Mouse (Mus musculus) neural tube, embryonic 13.5 days (tissue): ENCODE results near the gene Tacc2. TPM values are rescaled to one million over a fixed set of nuclear protein-coding genes. Genes with fewer than 3 reads are reported as not detected.

Experiments
- ATAC-seq: fragments of 200-750 bp; cut with Nextera tagmentation; 2 replicates; pipeline ENCODE4 v1.8.0; 2017; ENCODE audit warnings: low read depth, mild to moderate bottlenecking, moderate TSS enrichment, moderate library complexity
- H3K27ac ChIP-seq: fragments of 300-500 bp; sonication (generic); replicated peaks from 2 replicates; pipeline ENCODE4 v1.5.1; 2015; ENCODE audit warnings: moderate library complexity, mild to moderate bottlenecking, inconsistent platforms
- H3K27me3 ChIP-seq: fragments of 300-500 bp; sonication (generic); 2 replicates; pipeline ENCODE4 v1.6.1; 2015; ENCODE audit warnings: mild to moderate bottlenecking, inconsistent platforms
- H3K36me3 ChIP-seq: fragments of 300-500 bp; sonication (generic); 2 replicates; pipeline ENCODE4 v1.6.1; 2015; ENCODE audit warnings: mild to moderate bottlenecking, inconsistent platforms
- H3K4me1 ChIP-seq: fragments of 300-500 bp; sonication (generic); replicated peaks from 2 replicates; pipeline ENCODE4 v1.6.1; 2015; ENCODE audit warnings: inconsistent platforms
- H3K4me2 ChIP-seq: fragments of 300-500 bp; sonication (generic); 2 replicates; pipeline ENCODE4 v1.6.1; 2015; ENCODE audit warnings: inconsistent platforms, mild to moderate bottlenecking, moderate library complexity
- H3K4me3 ChIP-seq: fragments of 300-500 bp; sonication (generic); 2 replicates; pipeline ENCODE4 v1.5.1; 2015; ENCODE audit warnings: mild to moderate bottlenecking, inconsistent platforms
- H3K9ac ChIP-seq: fragments of 300-500 bp; sonication (generic); 2 replicates; pipeline ENCODE4 v1.6.1; 2015; ENCODE audit warnings: moderate library complexity, mild to moderate bottlenecking, inconsistent platforms
- H3K9me3 ChIP-seq: fragments of 300-500 bp; sonication (generic); 2 replicates; pipeline ENCODE4 v1.6.1; 2016; ENCODE audit warnings: inconsistent platforms
- WGBS: fragments of 180-500 bp; shearing (Covaris S2); methylation state at CpG from one replicate; pipeline ENCODE4 v1.1.7; 2015; 5-methylcytosine and 5-hydroxymethylcytosine counted together
- polyA plus RNA-seq: library from polyadenylated mRNA; unstranded; fragments of >200 nt; fragmentation: Nextera tagmentation; extraction: Ambion mirVana; gene quantifications from 2 replicates; pipeline ENCODE4 v1.2.1, GENCODE M21; 2015

Gene Tacc2
- polyA plus RNA-seq, 1 experiment from 2014 or later, result 77.9 TPM

- H3K9me3 ChIP-seq, result no peaks in the 10 kb centered on the region
- no peak overlapping the region for H3K9ac ChIP-seq
- H3K4me3 ChIP-seq, result no peak overlapping the region
- no peak overlapping the region for H3K4me2 ChIP-seq
- no peaks in the 10 kb centered on the region for H3K36me3 ChIP-seq
- ATAC-seq, result peak; percentile 21
- H3K27me3 ChIP-seq, result no peaks in the 10 kb centered on the region
- 52% methylated on average over 12 of the region's 12 CpGs for WGBS
- H3K27ac ChIP-seq, result peak overlapping the region; percentile 94
- peaks cover 56% of the 10 kb centered on the region for H3K4me1 ChIP-seq
Measured at GRCm38 (mm10) chr7:130677541-130678274, 100.5 kb downstream of the Tacc2 start.

- Histone ChIP-seq H3K9ac (no peak overlapping the region), H3K4me1 (peaks cover 51% of the 10 kb centered on the region), H3K4me2 (no peak overlapping the region), H3K36me3 (no peaks in the 10 kb centered on the region), H3K9me3 (no peaks in the 10 kb centered on the region), H3K4me3 (no peak overlapping the region), H3K27ac (peak overlapping the region; percentile 94), H3K27me3 (no peaks in the 10 kb centered on the region)
- no peak for ATAC-seq
- 70% methylated on average over 6 of the region's 6 CpGs for WGBS
Measured at GRCm38 (mm10) chr7:130678414-130678813, 101.2 kb downstream of the Tacc2 start.

GRCm38 (mm10) chr7:130681798-130682197 lies 104.6 kb downstream of the Tacc2 start:
- Histone ChIP-seq H3K4me1 (peaks cover 30% of the 10 kb centered on the region), H3K4me2 (no peak overlapping the region), H3K4me3 (no peak overlapping the region), H3K27ac (peak overlapping the region; percentile 20; the same call in 1 of the 2 replicates), H3K9me3 (no peaks in the 10 kb centered on the region), H3K9ac (no peak overlapping the region), H3K27me3 (no peaks in the 10 kb centered on the region), H3K36me3 (no peaks in the 10 kb centered on the region)
- WGBS, result 65% methylated on average over 4 of the region's 4 CpGs
- ATAC-seq, result no peak

DNA sequence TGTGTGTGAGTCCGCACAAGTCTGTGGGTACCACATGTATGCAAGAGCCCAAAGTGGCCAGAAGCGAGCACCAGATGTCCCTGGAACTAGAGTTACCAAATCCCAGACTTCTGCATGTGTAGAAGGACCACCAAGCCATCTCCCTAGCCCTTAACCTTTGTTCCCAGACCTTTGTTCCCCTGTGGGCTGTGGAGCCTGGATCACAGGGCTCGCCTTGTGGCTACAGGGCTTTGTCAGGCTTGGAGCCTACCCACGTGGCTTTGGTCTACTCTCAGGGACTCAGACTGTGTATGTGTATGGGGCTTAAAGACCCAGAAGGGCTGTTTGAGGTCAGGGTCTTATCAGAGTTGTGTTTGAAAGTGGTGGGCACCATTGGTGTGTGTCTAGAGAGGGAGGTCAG lies 111.4 kb downstream of the Tacc2 start:
- ATAC-seq, result no peak
- H3K36me3 ChIP-seq, result no peaks in the 10 kb centered on the region
- 86% methylated on average over 4 of the region's 4 CpGs for WGBS
- no peak overlapping the region for H3K27ac ChIP-seq
- no peaks in the 10 kb centered on the region for H3K27me3 ChIP-seq
- no peak overlapping the region for H3K4me2 ChIP-seq
- H3K9ac ChIP-seq, result no peak overlapping the region
- H3K4me1 ChIP-seq, result peaks cover 28% of the 10 kb centered on the region
- H3K4me3 ChIP-seq, result no peak overlapping the region
- no peaks in the 10 kb centered on the region for H3K9me3 ChIP-seq

GRCm38 (mm10) chr7:130690869-130691268 lies 113.6 kb downstream of the Tacc2 start:
- ATAC-seq, result no peak
- H3K4me3 ChIP-seq, result no peak overlapping the region
- H3K36me3 ChIP-seq, result no peaks in the 10 kb centered on the region
- no peaks in the 10 kb centered on the region for H3K9me3 ChIP-seq
- H3K4me2 ChIP-seq, result no peak overlapping the region
- H3K9ac ChIP-seq, result no peak overlapping the region
- no peaks in the 10 kb centered on the region for H3K27me3 ChIP-seq
- no peak overlapping the region for H3K27ac ChIP-seq
- 87% methylated on average over 6 of the region's 6 CpGs for WGBS
- peaks cover 51% of the 10 kb centered on the region for H3K4me1 ChIP-seq

DNA sequence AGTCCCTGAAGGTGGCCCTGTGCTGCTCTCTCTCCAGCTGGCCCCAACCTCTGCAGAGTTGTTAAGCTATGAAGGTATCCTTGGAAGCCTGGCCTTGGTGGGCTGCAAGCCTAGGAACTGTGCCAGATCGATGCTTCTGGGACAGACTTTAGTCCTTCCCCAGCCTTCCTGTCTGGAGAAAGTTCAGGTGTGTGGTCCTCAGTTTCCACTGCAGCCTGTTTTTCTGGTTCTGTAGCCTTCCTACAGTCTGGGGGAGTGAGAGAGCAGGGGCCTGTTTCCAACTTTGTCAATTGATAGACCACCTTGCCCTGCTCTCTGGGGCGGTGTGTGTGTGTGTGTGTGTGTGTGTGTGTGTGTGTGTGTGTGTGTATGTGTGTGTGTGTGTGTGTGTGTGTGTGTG lies 114.7 kb downstream of the Tacc2 start:
- Histone ChIP-seq H3K4me1 (peaks cover 61% of the 10 kb centered on the region), H3K27me3 (no peaks in the 10 kb centered on the region), H3K4me2 (peak overlapping the region; percentile 71), H3K36me3 (no peaks in the 10 kb centered on the region), H3K4me3 (peak overlapping the region; percentile 70), H3K9me3 (no peaks in the 10 kb centered on the region), H3K27ac (peak overlapping the region; percentile 99), H3K9ac (peak overlapping the region; percentile 98)
- 0 out of 2 replicates have a peak, but pooled peaks have one; percentile 10 for ATAC-seq
- 70% methylated on average over 1 of the region's 2 CpGs for WGBS

- Histone ChIP-seq H3K4me3 (peak overlapping the region; percentile 70), H3K36me3 (no peaks in the 10 kb centered on the region), H3K4me2 (peak overlapping the region; percentile 71), H3K27ac (peak overlapping the region; percentile 99), H3K4me1 (peaks cover 61% of the 10 kb centered on the region), H3K9ac (peak overlapping the region; percentile 98), H3K27me3 (no peaks in the 10 kb centered on the region), H3K9me3 (no peaks in the 10 kb centered on the region)
- ATAC-seq, result peak; percentile 92
- 0% methylated on average over 30 of the region's 39 CpGs for WGBS
Measured at GRCm38 (mm10) chr7:130692392-130692942, 115.2 kb downstream of the Tacc2 start.

DNA sequence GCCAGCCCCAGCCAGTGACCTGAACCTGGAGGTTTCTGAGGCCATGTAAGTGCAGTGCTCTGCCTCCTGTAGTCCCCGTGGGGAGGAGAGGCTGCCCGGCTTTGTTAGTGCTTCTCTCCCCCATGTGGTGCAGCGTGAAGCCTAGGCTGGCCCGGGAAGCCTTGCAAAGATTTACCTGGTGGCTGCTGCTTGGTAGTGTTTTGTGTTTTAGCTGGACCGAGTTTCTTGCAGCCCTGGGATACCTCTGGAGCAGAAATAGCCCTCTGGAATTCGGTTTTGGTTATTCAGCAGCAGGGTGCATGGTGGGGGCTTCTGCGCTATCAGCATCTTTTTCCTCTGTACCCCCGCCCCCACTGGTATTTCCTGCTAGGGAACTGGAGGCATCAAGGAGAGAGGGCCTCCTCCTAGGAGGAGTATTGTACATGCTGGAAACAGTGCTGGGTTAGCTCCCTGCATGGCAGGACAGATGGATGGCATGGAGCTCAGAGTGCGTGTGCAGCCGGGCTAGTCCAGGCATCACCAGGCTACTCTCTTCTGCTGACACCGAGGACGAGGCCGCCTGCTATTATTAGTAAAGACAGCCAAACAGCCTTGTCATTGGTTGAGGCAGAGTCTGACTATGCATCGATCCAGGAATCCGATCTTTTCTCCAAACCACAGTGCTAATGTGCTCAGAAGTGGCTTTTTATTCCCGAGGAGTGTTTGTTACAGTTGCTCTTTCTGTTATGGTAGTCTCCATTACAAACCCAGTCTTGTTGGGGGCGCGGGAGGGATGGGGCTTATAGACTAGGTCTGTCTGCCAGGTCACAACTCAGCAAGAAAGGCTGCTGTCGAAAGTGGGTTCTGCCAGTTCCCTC lies 115.9 kb downstream of the Tacc2 start:
- Histone ChIP-seq H3K4me1 (peaks cover 68% of the 10 kb centered on the region), H3K27me3 (no peaks in the 10 kb centered on the region), H3K4me2 (peak overlapping the region; percentile 71), H3K9ac (peak overlapping the region; percentile 98), H3K27ac (peak overlapping the region; percentile 99), H3K4me3 (peak overlapping the region; percentile 70), H3K9me3 (no peaks in the 10 kb centered on the region), H3K36me3 (no peaks in the 10 kb centered on the region)
- WGBS, result 2% methylated on average over 19 of the region's 19 CpGs
- peak; percentile 79 for ATAC-seq

- ATAC-seq, result peak; percentile 32; the same call in 1 of the 2 replicates
- H3K9me3 ChIP-seq, result no peaks in the 10 kb centered on the region
- H3K4me2 ChIP-seq, result peak overlapping the region; percentile 71
- 18% methylated on average over 11 of the region's 11 CpGs for WGBS
- H3K36me3 ChIP-seq, result no peaks in the 10 kb centered on the region
- H3K9ac ChIP-seq, result peak overlapping the region; percentile 98
- H3K4me3 ChIP-seq, result peak overlapping the region; percentile 70
- H3K27me3 ChIP-seq, result no peaks in the 10 kb centered on the region
- H3K4me1 ChIP-seq, result peaks cover 74% of the 10 kb centered on the region
- H3K27ac ChIP-seq, result peak overlapping the region; percentile 99
Measured at GRCm38 (mm10) chr7:130693800-130694193, 116.6 kb downstream of the Tacc2 start.

GRCm38 (mm10) chr7:130695669-130696338 lies 118.6 kb downstream of the Tacc2 start:
- peaks cover 84% of the 10 kb centered on the region for H3K4me1 ChIP-seq
- H3K27ac ChIP-seq, result peak overlapping the region; percentile 4
- WGBS, result 77% methylated on average over 13 of the region's 13 CpGs

GRCm38 (mm10) chr7:130696347-130697234 lies 119.4 kb downstream of the Tacc2 start:
- Histone ChIP-seq H3K36me3 (peaks cover 17% of the 10 kb centered on the region), H3K4me1 (peaks cover 81% of the 10 kb centered on the region), H3K4me2 (peak overlapping the region; percentile 71), H3K9ac (peak overlapping the region; percentile 98; the same call in 1 of the 2 replicates), H3K4me3 (peak overlapping the region; percentile 1; the same call in 1 of the 2 replicates), H3K9me3 (no peaks in the 10 kb centered on the region), H3K27ac (peak overlapping the region; percentile 23; the same call in 1 of the 2 replicates), H3K27me3 (no peaks in the 10 kb centered on the region)
- WGBS, result 74% methylated on average over 16 of the region's 16 CpGs
- no peak for ATAC-seq

More at GRCm38 (mm10) chr7:130695669-130696338, 118.6 kb downstream of the Tacc2 start:
- Histone ChIP-seq H3K9me3 (no peaks in the 10 kb centered on the region), H3K4me2 (peak overlapping the region; percentile 71), H3K36me3 (peaks cover 11% of the 10 kb centered on the region; the same call in 1 of the 2 replicates), H3K27me3 (no peaks in the 10 kb centered on the region), H3K9ac (peak overlapping the region; percentile 98), H3K4me3 (peak overlapping the region; percentile 70)
- no peak for ATAC-seq
